Mouse (Mus musculus) myocyte (in vitro differentiated cells): ENCODE results near the gene Slc24a4.

ENCODE experiments used
- POLR2A ChIP-seq: IDR thresholded peaks from one replicate; pipeline ENCODE4 v1.6.1; 2011; ENCODE audit warnings: low read depth, mild to moderate bottlenecking, control low read depth, moderate library complexity; ENCODE audit not compliant: insufficient read length
- POLR2AphosphoS2 ChIP-seq: IDR thresholded peaks from one replicate; pipeline ENCODE4 v1.6.1; 2011; ENCODE audit warnings: low read depth, control low read depth; ENCODE audit not compliant: insufficient read length
- TCF12 ChIP-seq: IDR thresholded peaks from one replicate; pipeline ENCODE4 v1.6.1; 2011; ENCODE audit warnings: mild to moderate bottlenecking, control low read depth; ENCODE audit not compliant: poor library complexity, insufficient read depth, severe bottlenecking

DNA sequence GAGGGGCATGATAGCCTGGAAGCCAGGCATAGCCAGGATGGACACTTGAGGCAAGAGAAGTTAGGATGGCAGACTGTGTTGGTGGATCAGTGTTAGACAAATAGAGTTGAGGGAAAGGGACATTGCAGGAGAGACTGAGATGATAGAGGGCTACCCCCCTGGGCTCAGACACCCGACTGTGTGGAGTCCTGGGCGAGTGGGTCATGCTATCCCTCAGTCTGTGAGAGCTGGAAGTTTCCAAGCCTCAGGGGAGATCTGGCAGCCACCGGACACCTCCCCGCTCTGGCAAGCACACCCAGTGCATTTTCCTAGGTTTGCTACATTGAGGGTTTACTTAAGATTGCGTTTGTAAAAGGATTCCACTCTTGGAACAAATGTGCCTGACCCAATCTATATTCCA is 157.2 kb downstream of the Slc24a4 start:
- TF ChIP-seq POLR2A, result peak; percentile 40
- TF ChIP-seq POLR2AphosphoS2, result no peak
- TF ChIP-seq TCF12, result no peak
